Mouse (Mus musculus) liver, embryonic 12.5 days (tissue): Measurements from ENCODE around the gene Rbbp8nl. TPM values are rescaled to one million over a fixed set of nuclear protein-coding genes. Genes with fewer than 3 reads are reported as not detected.
"Not testable (repeated sequence)": the region's sequence is repeated elsewhere in the genome, so short reads cannot be mapped to it uniquely, and the experiment has no call there.

ENCODE experiments used
- ATAC-seq: fragments of 200-750 bp; cut with Nextera tagmentation; 2 replicates; pipeline ENCODE4 v1.8.0; 2017; ENCODE audit warnings: moderate number of reproducible peaks, mild to moderate bottlenecking, moderate library complexity
- H3K27ac ChIP-seq: fragments of 300-500 bp; sonication (generic); 2 replicates; pipeline ENCODE4 v1.5.1; 2016; ENCODE audit warnings: mild to moderate bottlenecking
- H3K27me3 ChIP-seq: fragments of 300-500 bp; sonication (generic); replicated peaks from 2 replicates; pipeline ENCODE4 v1.6.1; 2016; ENCODE audit warnings: mild to moderate bottlenecking, moderate library complexity
- H3K36me3 ChIP-seq: fragments of 300-500 bp; sonication (generic); 2 replicates; pipeline ENCODE4 v1.6.1; 2016; ENCODE audit warnings: mild to moderate bottlenecking, moderate library complexity
- H3K4me1 ChIP-seq: fragments of 300-500 bp; sonication (generic); 2 replicates; pipeline ENCODE4 v1.6.1; 2016
- H3K4me2 ChIP-seq: fragments of 300-500 bp; sonication (generic); 2 replicates; pipeline ENCODE4 v1.6.1; 2016; ENCODE audit warnings: mild to moderate bottlenecking, moderate library complexity
- H3K4me3 ChIP-seq: fragments of 300-500 bp; sonication (generic); 2 replicates; pipeline ENCODE4 v1.5.1; 2016; ENCODE audit warnings: mild to moderate bottlenecking, moderate library complexity
- H3K9ac ChIP-seq: fragments of 300-500 bp; sonication (generic); 2 replicates; pipeline ENCODE4 v1.6.1; 2016; ENCODE audit warnings: mild to moderate bottlenecking, moderate library complexity
- H3K9me3 ChIP-seq: fragments of 300-500 bp; sonication (generic); replicated peaks from 2 replicates; pipeline ENCODE4 v1.6.1; 2016; ENCODE audit warnings: mild to moderate bottlenecking, moderate library complexity
- WGBS: fragments of 180-500 bp; shearing (Covaris S2); methylation state at CpG from one replicate; pipeline ENCODE4 v1.1.7; 2016; ENCODE audit not compliant: insufficient replicate concordance; 5-methylcytosine and 5-hydroxymethylcytosine counted together
- polyA plus RNA-seq: library from polyadenylated mRNA; unstranded; fragments of >200 nt; fragmentation: Nextera tagmentation; extraction: Ambion mirVana; gene quantifications from 2 replicates; pipeline ENCODE4 v1.2.1, GENCODE M21; 2016

Gene Rbbp8nl
- polyA plus RNA-seq, 1 experiment from 2014 or later, result not detected

- Histone ChIP-seq H3K9me3 (no peaks in the 10 kb centered on the region), H3K27ac (no peak overlapping the region), H3K4me2 (no peak overlapping the region), H3K4me3 (no peak overlapping the region), H3K27me3 (no peaks in the 10 kb centered on the region), H3K9ac (no peak overlapping the region), H3K4me1 (peaks cover 15% of the 10 kb centered on the region), H3K36me3 (peaks cover 88% of the 10 kb centered on the region)
- WGBS, result 79% methylated on average over 10 of the region's 10 CpGs
- no peak for ATAC-seq
Measured at GRCm38 (mm10) chr2:180262891-180263290, 26.8 kb downstream of the Rbbp8nl start.

- no peaks in the 10 kb centered on the region for H3K27me3 ChIP-seq
- H3K9ac ChIP-seq, result no peak overlapping the region
- no peaks in the 10 kb centered on the region for H3K9me3 ChIP-seq
- peaks cover 18% of the 10 kb centered on the region for H3K4me1 ChIP-seq
- WGBS, result 52% methylated on average over 3 of the region's 3 CpGs
- H3K36me3 ChIP-seq, result peaks cover 86% of the 10 kb centered on the region
- H3K4me2 ChIP-seq, result no peak overlapping the region
- H3K4me3 ChIP-seq, result no peak overlapping the region
- ATAC-seq, result no peak
- H3K27ac ChIP-seq, result no peak overlapping the region
Measured at GRCm38 (mm10) chr2:180262441-180262840, 27.2 kb downstream of the Rbbp8nl start.

GRCm38 (mm10) chr2:180261901-180262300 lies 27.8 kb downstream of the Rbbp8nl start:
- H3K4me3 ChIP-seq, result no peak overlapping the region
- H3K4me1 ChIP-seq, result peaks cover 18% of the 10 kb centered on the region
- no peaks in the 10 kb centered on the region for H3K27me3 ChIP-seq
- no peak overlapping the region for H3K27ac ChIP-seq
- H3K36me3 ChIP-seq, result peaks cover 80% of the 10 kb centered on the region
- H3K4me2 ChIP-seq, result no peak overlapping the region
- no peak for ATAC-seq
- H3K9me3 ChIP-seq, result no peaks in the 10 kb centered on the region
- 81% methylated on average over 7 of the region's 7 CpGs for WGBS
- H3K9ac ChIP-seq, result no peak overlapping the region

GRCm38 (mm10) chr2:180260610-180261480 lies 28.8 kb downstream of the Rbbp8nl start:
- 60% methylated on average over 8 of the region's 8 CpGs for WGBS
- H3K9me3 ChIP-seq, result no peaks in the 10 kb centered on the region
- H3K4me1 ChIP-seq, result peaks cover 28% of the 10 kb centered on the region
- no peak overlapping the region for H3K9ac ChIP-seq
- no peak overlapping the region for H3K4me2 ChIP-seq
- no peak overlapping the region for H3K4me3 ChIP-seq
- H3K27me3 ChIP-seq, result no peaks in the 10 kb centered on the region
- no peak for ATAC-seq
- peak overlapping the region; percentile 41; the same call in 1 of the 2 replicates for H3K27ac ChIP-seq
- peaks cover 71% of the 10 kb centered on the region for H3K36me3 ChIP-seq

- H3K27ac ChIP-seq, result peak overlapping the region; percentile 15; the same call in 1 of the 2 replicates
- H3K9ac ChIP-seq, H3K9me3 ChIP-seq, ATAC-seq, H3K4me3 ChIP-seq, H3K27me3 ChIP-seq, H3K4me2 ChIP-seq: not testable (repeated sequence)
- peaks cover 36% of the 10 kb centered on the region for H3K4me1 ChIP-seq
- WGBS, result 63% methylated on average over 17 of the region's 17 CpGs
- peaks cover 69% of the 10 kb centered on the region for H3K36me3 ChIP-seq
Measured at GRCm38 (mm10) chr2:180259826-180260609, 29.7 kb downstream of the Rbbp8nl start.

GRCm38 (mm10) chr2:180258951-180259484 lies 30.7 kb downstream of the Rbbp8nl start:
- Histone ChIP-seq H3K4me3 (peak overlapping the region; percentile 91; the same call in 1 of the 2 replicates), H3K4me1 (peaks cover 36% of the 10 kb centered on the region), H3K36me3 (peaks cover 63% of the 10 kb centered on the region), H3K4me2 (peak overlapping the region; percentile 95)
- 70% methylated on average over 10 of the region's 10 CpGs for WGBS
- H3K27me3 ChIP-seq, H3K9me3 ChIP-seq, ATAC-seq, H3K9ac ChIP-seq, H3K27ac ChIP-seq: not testable (repeated sequence)

GRCm38 (mm10) chr2:180257963-180258865 lies 31.5 kb downstream of the Rbbp8nl start:
- Histone ChIP-seq H3K4me2 (peak overlapping the region; percentile 95), H3K9me3 (no peaks in the 10 kb centered on the region), H3K9ac (peak overlapping the region; percentile 92), H3K36me3 (peaks cover 55% of the 10 kb centered on the region), H3K4me3 (peak overlapping the region; percentile 91), H3K27ac (peak overlapping the region; percentile 82), H3K4me1 (peaks cover 36% of the 10 kb centered on the region), H3K27me3 (no peaks in the 10 kb centered on the region)
- no peak for ATAC-seq
- WGBS, result 36% methylated on average over 11 of the region's 11 CpGs

- Histone ChIP-seq H3K27me3 (no peaks in the 10 kb centered on the region), H3K9me3 (no peaks in the 10 kb centered on the region), H3K4me2 (peak within 1 kb of the TSS; percentile 95), H3K4me1 (peaks cover 36% of the 10 kb centered on the region), H3K36me3 (peaks cover 43% of the 10 kb centered on the region), H3K27ac (peak within 1 kb of the TSS; percentile 88), H3K9ac (peak within 1 kb of the TSS; percentile 92), H3K4me3 (peak within 1 kb of the TSS; percentile 91)
- under 1% methylated on average over 37 of the region's 38 CpGs for WGBS
- peak; percentile 94 for ATAC-seq
Measured at GRCm38 (mm10) chr2:180257001-180257521, 32.6 kb downstream of the Rbbp8nl start, which contains the start of gene Rps21. TSS of gene Rps21 (plus strand) at chr2:180257377.

GRCm38 (mm10) chr2:180256296-180257000 lies 33.2 kb downstream of the Rbbp8nl start:
- Histone ChIP-seq H3K4me1 (peaks cover 36% of the 10 kb centered on the region), H3K9me3 (no peaks in the 10 kb centered on the region), H3K27me3 (no peaks in the 10 kb centered on the region), H3K27ac (peak overlapping the region; percentile 88), H3K9ac (peak overlapping the region; percentile 78), H3K4me3 (peak overlapping the region; percentile 91), H3K4me2 (peak overlapping the region; percentile 95), H3K36me3 (peaks cover 37% of the 10 kb centered on the region)
- ATAC-seq, result peak; percentile 42
- WGBS, result 14% methylated on average over 26 of the region's 26 CpGs

- H3K4me2 ChIP-seq, result peak overlapping the region; percentile 95
- H3K4me3 ChIP-seq, result peak overlapping the region; percentile 91; the same call in 1 of the 2 replicates
- H3K4me1 ChIP-seq, result peaks cover 41% of the 10 kb centered on the region
- no peak overlapping the region for H3K9ac ChIP-seq
- no peaks in the 10 kb centered on the region for H3K9me3 ChIP-seq
- H3K27ac ChIP-seq, result peak overlapping the region; percentile 88; the same call in 1 of the 2 replicates
- peaks cover 30% of the 10 kb centered on the region for H3K36me3 ChIP-seq
- WGBS, result 67% methylated on average over 9 of the region's 9 CpGs
- no peak for ATAC-seq
- H3K27me3 ChIP-seq, result no peaks in the 10 kb centered on the region
Measured at GRCm38 (mm10) chr2:180255701-180256100, 34.0 kb downstream of the Rbbp8nl start.
